Mouse (Mus musculus) MEL (cell line): ENCODE data around the gene Coro1a. TPM values are rescaled to one million over a fixed set of nuclear protein-coding genes. Genes with fewer than 3 reads are reported as not detected.

ENCODE experiments used
- DNase-seq: peaks from one replicate; pipeline ENCODE4 v3.0.0; 2011; ENCODE audit warnings: low read depth, low spot score
- H3K27ac ChIP-seq: 2 replicates; pipeline ENCODE4 v1.5.1; 2012; ENCODE audit warnings: low read depth, mild to moderate bottlenecking, control low read depth, low read length, moderate library complexity; ENCODE audit not compliant: control insufficient read depth
- H3K27me3 ChIP-seq, 2 experiments: fragments of 150-350 bp in 1 of 2; sonication (generic) in 1 of 2; 2 replicates each; pipeline ENCODE4 v1.6.1; 2012; ENCODE audit warnings: low read length in 2 of 2, mild to moderate bottlenecking in 2 of 2, improper control_type of control experiment in 1 of 2, moderate library complexity in 1 of 2; ENCODE audit not compliant: insufficient read depth in 2 of 2, control insufficient read depth in 1 of 2
- H3K36me3 ChIP-seq, 2 experiments: 2 replicates each; pipeline ENCODE4 v1.6.1; 2012 to 2014; ENCODE audit warnings: low read length in 2 of 2, improper control_type of control experiment in 1 of 2, inconsistent platforms in 1 of 2, mild to moderate bottlenecking in 1 of 2; ENCODE audit not compliant: insufficient read depth in 2 of 2, control insufficient read depth in 1 of 2
- H3K4me1 ChIP-seq, 2 experiments: fragments of 150-350 bp in 1 of 2; sonication (generic) in 1 of 2; 2 replicates each; pipeline ENCODE4 v1.6.1; 2012; ENCODE audit warnings: low read length in 2 of 2, improper control_type of control experiment in 1 of 2, mild to moderate bottlenecking in 1 of 2; ENCODE audit not compliant: insufficient read depth in 2 of 2, control insufficient read depth in 1 of 2
- H3K4me3 ChIP-seq, 2 experiments: fragments of 150-350 bp in 1 of 2; sonication (generic) in 1 of 2; 2 replicates each; pipeline ENCODE4 v1.5.1; 2012; ENCODE audit warnings: low read depth in 2 of 2, low read length in 2 of 2, mild to moderate bottlenecking in 2 of 2, moderate library complexity in 2 of 2, control low read depth in 1 of 2, improper control_type of control experiment in 1 of 2; ENCODE audit not compliant: control insufficient read depth in 1 of 2, insufficient read depth in 1 of 2
- H3K79me2 ChIP-seq: 2 replicates; pipeline ENCODE4 v1.6.1; 2012; ENCODE audit warnings: mild to moderate bottlenecking, low read length, moderate library complexity; ENCODE audit not compliant: control insufficient read depth, poor library complexity, insufficient read depth
- H3K9ac ChIP-seq: 2 replicates; pipeline ENCODE4 v1.6.1; 2012; ENCODE audit warnings: low read depth, mild to moderate bottlenecking, control low read depth, low read length, moderate library complexity; ENCODE audit not compliant: control insufficient read depth, poor library complexity, severe bottlenecking
- H3K9me3 ChIP-seq: fragments of 150-350 bp; sonication (generic); replicated peaks from 2 replicates; pipeline ENCODE4 v1.6.1; 2012; ENCODE audit warnings: mild to moderate bottlenecking, low read length, improper control_type of control experiment, moderate library complexity; ENCODE audit not compliant: insufficient read depth
- BHLHE40 ChIP-seq: IDR thresholded peaks from 2 replicates; pipeline ENCODE4 v1.6.1; 2012; ENCODE audit warnings: low read depth, mild to moderate bottlenecking, inconsistent platforms, low read length, improper control_type of control experiment, borderline replicate concordance
- CHD2 ChIP-seq: IDR thresholded peaks from 2 replicates; pipeline ENCODE4 v1.6.1; 2011; ENCODE audit warnings: low read length, improper control_type of control experiment
- GATA1 ChIP-seq: IDR thresholded peaks from 2 replicates; pipeline ENCODE4 v1.6.1; 2011; ENCODE audit warnings: low read depth, low read length, improper control_type of control experiment
- HCFC1 ChIP-seq: IDR thresholded peaks from 2 replicates; pipeline ENCODE4 v1.6.1; 2012; ENCODE audit warnings: low read depth, mild to moderate bottlenecking, inconsistent platforms, low read length, improper control_type of control experiment, moderate library complexity
- JUND ChIP-seq: IDR thresholded peaks from 2 replicates; pipeline ENCODE4 v1.6.1; 2011; ENCODE audit warnings: low read depth, mild to moderate bottlenecking, improper control_type of control experiment, low read length
- MYC ChIP-seq: IDR thresholded peaks from 2 replicates; pipeline ENCODE4 v1.6.1; 2011; ENCODE audit warnings: low read depth, mild to moderate bottlenecking, low read length, improper control_type of control experiment, moderate library complexity
- NELFE ChIP-seq: IDR thresholded peaks from 2 replicates; pipeline ENCODE4 v1.6.1; 2011; ENCODE audit warnings: low read depth, low read length, improper control_type of control experiment
- NRF1 ChIP-seq: IDR thresholded peaks from 2 replicates; pipeline ENCODE4 v1.6.1; 2014; ENCODE audit warnings: low read depth, mild to moderate bottlenecking, inconsistent platforms, low read length, improper control_type of control experiment, moderate library complexity; ENCODE audit not compliant: poor library complexity, insufficient read depth, severe bottlenecking
- POLR2A ChIP-seq, 2 experiments: IDR thresholded peaks; 2 replicates each; pipeline ENCODE4 v1.6.1; 2011 to 2012; ENCODE audit warnings: low read length in 2 of 2, mild to moderate bottlenecking in 2 of 2, control low read depth in 1 of 2, improper control_type of control experiment in 1 of 2, low read depth in 1 of 2, moderate library complexity in 1 of 2; ENCODE audit not compliant: control insufficient read depth in 1 of 2, insufficient read depth in 1 of 2, poor library complexity in 1 of 2
- POLR2AphosphoS2 ChIP-seq: IDR thresholded peaks from 2 replicates; pipeline ENCODE4 v1.6.1; 2011; ENCODE audit warnings: low read length, improper control_type of control experiment
- RAD21 ChIP-seq: IDR thresholded peaks from 2 replicates; pipeline ENCODE4 v1.6.1; 2011; ENCODE audit warnings: mild to moderate bottlenecking, low read depth, low read length, improper control_type of control experiment
- RCOR1 ChIP-seq: IDR thresholded peaks from 2 replicates; pipeline ENCODE4 v1.6.1; 2012; ENCODE audit warnings: low read depth, mild to moderate bottlenecking, inconsistent platforms, low read length, improper control_type of control experiment
- SIN3A ChIP-seq: IDR thresholded peaks from 2 replicates; pipeline ENCODE4 v1.6.1; 2012; ENCODE audit warnings: low read length, improper control_type of control experiment, inconsistent platforms
- TAL1 ChIP-seq: IDR thresholded peaks from 2 replicates; pipeline ENCODE4 v1.6.1; 2012; ENCODE audit warnings: mild to moderate bottlenecking, inconsistent platforms, low read length, moderate library complexity, mixed read lengths
- UBTF ChIP-seq: IDR thresholded peaks from 2 replicates; pipeline ENCODE4 v1.6.1; 2012; ENCODE audit warnings: low read depth, mild to moderate bottlenecking, inconsistent platforms, low read length, improper control_type of control experiment, moderate library complexity, borderline replicate concordance; ENCODE audit not compliant: insufficient read depth
- USF1 ChIP-seq: IDR thresholded peaks from 2 replicates; pipeline ENCODE4 v1.6.1; 2014; ENCODE audit warnings: low read depth, mild to moderate bottlenecking, inconsistent platforms, low read length, improper control_type of control experiment, moderate library complexity
- ZKSCAN1 ChIP-seq: IDR thresholded peaks from 2 replicates; pipeline ENCODE4 v1.6.1; 2012; ENCODE audit warnings: low read depth, mild to moderate bottlenecking, inconsistent platforms, low read length, improper control_type of control experiment, moderate library complexity
- ZNF384 ChIP-seq: IDR thresholded peaks from 2 replicates; pipeline ENCODE4 v1.6.1; 2012; ENCODE audit warnings: low read depth, mild to moderate bottlenecking, inconsistent platforms, low read length, improper control_type of control experiment
- polyA plus RNA-seq, 2 experiments: library from polyadenylated mRNA; stranded (reverse) in 1 of 2; unstranded in 1 of 2; fragments of >175 nt in 1 of 2; fragments of >200 nt in 1 of 2; gene quantifications; 2 replicates each; pipeline versions ENCODE4 v1.2.1 to v1.2.4; 2012; ENCODE audit warnings: low replicate concordance in 2 of 2, low read depth in 1 of 2; ENCODE audit not compliant: insufficient read length in 2 of 2, insufficient read depth in 1 of 2, missing spikeins in 1 of 2
- total RNA-seq: library from RNA; depleted of rRNA; stranded (reverse); fragments of 300-350 nt; gene quantifications from 2 replicates; pipeline ENCODE4 v1.2.3, GENCODE M21; 2012

The Coro1a gene
- total and polyA plus RNA-seq, 3 experiments, result 195 to 204 TPM; not detected in 1

DNA sequence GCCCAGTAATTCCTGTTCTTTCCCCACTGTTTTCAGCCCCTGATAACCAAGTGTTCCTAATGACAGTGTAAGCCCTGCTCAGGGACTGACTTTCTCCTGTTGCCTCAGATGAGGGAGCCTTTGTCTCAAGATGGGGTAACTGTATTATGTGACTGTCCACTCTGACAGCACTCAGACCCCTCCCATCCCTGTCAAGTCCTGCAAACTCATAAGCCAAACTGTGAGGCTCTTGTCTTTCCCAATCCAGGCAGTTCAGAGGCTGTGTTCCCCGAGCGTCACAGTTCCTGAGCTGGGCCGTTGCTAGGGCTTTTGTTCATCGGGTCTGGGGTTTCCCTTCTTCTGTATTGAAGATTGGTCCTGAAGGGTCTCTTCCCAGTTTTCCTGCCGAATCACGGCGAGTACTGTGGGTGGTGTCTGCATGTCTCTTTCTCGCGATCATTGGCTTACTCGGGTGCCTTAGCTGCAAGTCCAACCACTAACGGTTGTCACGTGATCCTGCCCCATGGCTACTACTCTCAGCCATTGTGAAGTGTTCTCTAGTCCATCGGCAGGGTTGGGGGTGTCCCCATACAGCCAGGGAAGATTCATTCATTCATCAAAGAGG is 32.6 kb upstream of the Coro1a start:
- H3K79me2 ChIP-seq, result no peaks in the 10 kb centered on the region
- H3K9ac ChIP-seq, result peak overlapping the region; percentile 64
- H3K27ac ChIP-seq, result no peak overlapping the region
- no peaks in the 10 kb centered on the region for H3K4me1 ChIP-seq
- H3K4me3 ChIP-seq, result peak overlapping the region; percentile 59 to 60; a peak in 2 of 4 replicates
- no peaks in the 10 kb centered on the region; a peak in 1 of 4 replicates for H3K27me3 ChIP-seq
- H3K9me3 ChIP-seq, result no peaks in the 10 kb centered on the region
- TF ChIP-seq POLR2A (IDR thresholded peaks at IDR 0.05; ENCODE audit: control insufficient read depth in 1 of 2, insufficient read depth in 1 of 2, low read depth in 1 of 2, low read length in 2 of 2, poor library complexity in 1 of 2), result no peak
- TF ChIP-seq POLR2AphosphoS2, result no peak
- TF ChIP-seq RCOR1, result no peak
- no peak for TF ChIP-seq HCFC1
- TF ChIP-seq TAL1, result no peak
- TF ChIP-seq ZKSCAN1, result no peak
- TF ChIP-seq BHLHE40, result no peak
- TF ChIP-seq UBTF, result no peak
- TF ChIP-seq NRF1, result no peak
- TF ChIP-seq GATA1, result no peak
- no peak for TF ChIP-seq JUND
- TF ChIP-seq SIN3A, result no peak
- TF ChIP-seq NELFE, result no peak
- no peak for TF ChIP-seq USF1
- no peak for TF ChIP-seq CHD2
- DNase-seq, result no peak
- H3K36me3 ChIP-seq, result no peaks in the 10 kb centered on the region

DNA sequence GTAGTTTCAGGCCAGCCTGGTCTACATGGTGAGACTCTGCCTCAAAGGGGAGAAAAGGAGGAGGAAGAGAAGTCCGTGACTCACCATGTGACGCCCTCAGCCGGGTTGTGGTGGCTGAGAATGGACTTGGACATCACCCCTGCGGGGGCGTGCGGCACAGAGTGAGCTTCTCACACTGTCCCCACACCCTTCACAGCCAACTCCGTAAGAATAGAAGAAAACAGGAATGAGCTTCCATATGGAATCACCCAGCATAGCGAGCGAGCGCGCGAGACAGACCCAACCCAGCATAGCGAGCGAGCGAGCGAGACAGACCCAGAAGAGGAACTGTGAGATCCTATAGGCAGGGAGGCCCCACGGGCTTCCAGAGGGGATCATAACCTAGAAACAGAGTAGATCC is 32.0 kb upstream of the Coro1a start:
- H3K36me3 ChIP-seq, result no peaks in the 10 kb centered on the region
- TF ChIP-seq RAD21 (no peak), ZNF384 (no peak), MYC (no peak), USF1 (peak; percentile 41; the same call in 1 of the 2 replicates)
- H3K9me3 ChIP-seq, result no peaks in the 10 kb centered on the region
- peak overlapping the region; percentile 59 to 60 for H3K4me3 ChIP-seq
- no peaks in the 10 kb centered on the region for H3K4me1 ChIP-seq
- DNase-seq, result peak; percentile 51
- H3K9ac ChIP-seq, result peak overlapping the region; percentile 64
- no peaks in the 10 kb centered on the region; a peak in 1 of 4 replicates for H3K27me3 ChIP-seq
- H3K79me2 ChIP-seq, result no peaks in the 10 kb centered on the region
- H3K27ac ChIP-seq, result no peak overlapping the region
